Mouse (Mus musculus) liver, embryonic 11.5 days (tissue): ENCODE data around the gene Arl6ip1. TPM values are rescaled to one million over a fixed set of nuclear protein-coding genes. Genes with fewer than 3 reads are reported as not detected.

ENCODE experiments used
- ATAC-seq: fragments of 200-750 bp; cut with Nextera tagmentation; replicated peaks from 2 replicates; pipeline ENCODE4 v1.8.0; 2017; ENCODE audit warnings: moderate number of reproducible peaks, mild to moderate bottlenecking, moderate TSS enrichment, moderate library complexity; ENCODE audit not compliant: low FRiP score
- DNase-seq: peaks from one replicate; pipeline ENCODE4 v3.0.0-alpha.2; 2017; ENCODE audit warnings: low spot score
- H3K27ac ChIP-seq: fragments of 300-500 bp; sonication (generic); 2 replicates; pipeline ENCODE4 v1.5.1; 2014; ENCODE audit warnings: mild to moderate bottlenecking, low read depth, low read length, control low read depth
- H3K27me3 ChIP-seq: fragments of 300-500 bp; sonication (generic); replicated peaks from 2 replicates; pipeline ENCODE4 v1.6.1; 2014; ENCODE audit warnings: low read length, mixed read lengths; ENCODE audit not compliant: control insufficient read depth, insufficient read depth
- H3K36me3 ChIP-seq: fragments of 300-500 bp; sonication (generic); 2 replicates; pipeline ENCODE4 v1.6.1; 2014; ENCODE audit warnings: mild to moderate bottlenecking, low read length, moderate library complexity, mixed read lengths; ENCODE audit not compliant: control insufficient read depth, insufficient read depth
- H3K4me1 ChIP-seq: fragments of 300-500 bp; sonication (generic); replicated peaks from 2 replicates; pipeline ENCODE4 v1.6.1; 2014; ENCODE audit warnings: low read length, mixed read lengths; ENCODE audit not compliant: control insufficient read depth, insufficient read depth
- H3K4me2 ChIP-seq: fragments of 300-500 bp; sonication (generic); 2 replicates; pipeline ENCODE4 v1.6.1; 2014; ENCODE audit warnings: mild to moderate bottlenecking, control low read depth, moderate library complexity
- H3K4me3 ChIP-seq: fragments of 300-500 bp; sonication (generic); 2 replicates; pipeline ENCODE4 v1.5.1; 2014; ENCODE audit warnings: low read depth, low read length, control low read depth
- H3K9ac ChIP-seq: fragments of 300-500 bp; sonication (generic); 2 replicates; pipeline ENCODE4 v1.6.1; 2014; ENCODE audit warnings: low read depth, low read length, control low read depth
- H3K9me3 ChIP-seq: fragments of 300-500 bp; sonication (generic); 2 replicates; pipeline ENCODE4 v1.6.1; 2016; ENCODE audit warnings: low read length, inconsistent platforms, mixed read lengths; ENCODE audit not compliant: control insufficient read depth
- WGBS: fragments of 180-500 bp; shearing (Covaris S2); extraction: QIAGEN DNeasy Blood & Tissue Kit; methylation state at CpG from one replicate; pipeline ENCODE4 v1.1.7; 2014; 5-methylcytosine and 5-hydroxymethylcytosine counted together
- polyA plus RNA-seq: library from polyadenylated mRNA; unstranded; fragments of >200 nt; fragmentation: Nextera tagmentation; extraction: Ambion mirVana; gene quantifications from 2 replicates; pipeline ENCODE4 v1.2.1, GENCODE M21; 2014

Arl6ip1 gene
- polyA plus RNA-seq, 1 experiment from 2014 or later: 279 TPM

DNA sequence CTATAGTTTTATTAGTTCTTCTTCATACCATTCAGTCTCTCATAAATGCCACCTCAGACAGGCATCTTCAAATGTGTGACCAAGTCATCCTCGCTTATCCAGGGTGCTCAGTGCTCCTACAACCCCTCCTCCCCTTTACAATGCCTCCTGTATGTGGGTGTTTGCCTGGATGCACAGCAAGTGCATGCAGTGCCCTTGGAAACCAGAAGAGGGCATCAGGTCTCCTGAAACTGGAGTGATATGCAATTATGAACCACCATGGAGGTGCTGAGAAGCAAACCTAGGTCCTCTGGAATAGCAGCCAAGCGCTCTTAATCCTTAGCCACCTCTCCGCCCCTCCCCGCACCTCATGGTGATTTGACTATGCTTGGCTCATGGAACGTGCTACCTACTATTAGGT lies 50.4 kb downstream of the Arl6ip1 start:
- Histone ChIP-seq H3K4me1 (no peaks in the 10 kb centered on the region), H3K4me3 (no peak overlapping the region), H3K36me3 (no peaks in the 10 kb centered on the region), H3K4me2 (no peak overlapping the region), H3K27ac (no peak overlapping the region), H3K9me3 (no peaks in the 10 kb centered on the region), H3K27me3 (no peaks in the 10 kb centered on the region), H3K9ac (no peak overlapping the region)
- no peak for DNase-seq
- ATAC-seq: no peak
- WGBS: 83% methylated on average over 5 of the region's 5 CpGs

Other genes with a start within 250 kb of the Arl6ip1 start
- gene Rps15a, start 13.5 kb downstream of the Arl6ip1 start, polyA plus RNA-seq: 865 and 937 TPM in 2 replicates
- 14.2 and 14.9 TPM in 2 replicates for gene Smg1, start 114.0 kb upstream of the Arl6ip1 start, polyA plus RNA-seq